Mouse (Mus musculus) layer of hippocampus, adult 2 months (tissue): Measurements from ENCODE around the gene Upb1. TPM values are rescaled to one million over a fixed set of nuclear protein-coding genes. Genes with fewer than 3 reads are reported as not detected.
A peak's percentile ranks its signal among the peaks of the same experiment; 100 is the strongest.
"Not testable (repeated sequence)": the region's sequence is repeated elsewhere in the genome, so short reads cannot be mapped to it uniquely, and the experiment has no call there.

Experiments
- DNase-seq, 2 experiments: peaks; one replicate each; pipeline ENCODE4 v3.0.0; 2022; ENCODE audit warnings: low spot score in 2 of 2
- H3K27ac ChIP-seq: fragments of 200-600 bp; 2 replicates; pipeline ENCODE4 v1.8.1; 2022
- H3K4me3 ChIP-seq: fragments of 200-600 bp; 2 replicates; pipeline ENCODE4 v1.8.1; 2022; ENCODE audit warnings: mild to moderate bottlenecking
- CTCF ChIP-seq: fragments of 200-600 bp; conservative IDR thresholded peaks from 2 replicates; pipeline ENCODE4 v1.8.1; 2022; ENCODE audit warnings: antibody characterized with exemption, mild to moderate bottlenecking, moderate library complexity
- total RNA-seq, 2 experiments: library from RNA; stranded (reverse); gene quantifications; 2 replicates each; pipeline ENCODE4 v1.2.3; 2021

Gene Upb1
- total RNA-seq, 2 experiments from 2014 or later: 0.31 TPM; not detected in 1

GRCm38 (mm10) chr10:75448806-75449420, 48.0 kb downstream of the Upb1 start:
- DNase-seq: no peak
- Histone ChIP-seq H3K27ac (no peak overlapping the region), H3K4me3 (no peak overlapping the region)
- no peak for TF ChIP-seq CTCF

- TF ChIP-seq CTCF: no peak
- Histone ChIP-seq H3K27ac (no peak overlapping the region), H3K4me3 (no peak overlapping the region)
- DNase-seq: no peak
Measured at GRCm38 (mm10) chr10:75450331-75450730, 49.4 kb downstream of the Upb1 start.

- no peak overlapping the region for H3K4me3 ChIP-seq
- DNase-seq: no peak
- TF ChIP-seq CTCF: no peak
- H3K27ac ChIP-seq: peak overlapping the region; percentile 14; the same call in 1 of the 2 replicates
Measured at GRCm38 (mm10) chr10:75451036-75451786, 50.3 kb downstream of the Upb1 start.

- not testable (repeated sequence) for H3K4me3 ChIP-seq, DNase-seq
- peak overlapping the region; percentile 1; the same call in 1 of the 2 replicates for H3K27ac ChIP-seq
Measured at GRCm38 (mm10) chr10:75456061-75456831, 55.3 kb downstream of the Upb1 start.

GRCm38 (mm10) chr10:75457852-75458251, 56.9 kb downstream of the Upb1 start:
- no peak for DNase-seq
- TF ChIP-seq CTCF: no peak
- no peak overlapping the region for H3K4me3 ChIP-seq
- no peak overlapping the region for H3K27ac ChIP-seq

- TF ChIP-seq CTCF: no peak
- DNase-seq: no peak
- Histone ChIP-seq H3K27ac (no peak overlapping the region), H3K4me3 (no peak overlapping the region)
Measured at GRCm38 (mm10) chr10:75458329-75458728, 57.4 kb downstream of the Upb1 start.

GRCm38 (mm10) chr10:75462728-75463127, 61.8 kb downstream of the Upb1 start:
- Histone ChIP-seq H3K27ac (no peak overlapping the region), H3K4me3 (no peak overlapping the region)
- no peak for DNase-seq
- no peak for TF ChIP-seq CTCF

- Histone ChIP-seq H3K4me3 (no peak overlapping the region), H3K27ac (peak overlapping the region; percentile 12; the same call in 1 of the 2 replicates)
- TF ChIP-seq CTCF: no peak
- peak; percentile 24 to 25 for DNase-seq
Measured at GRCm38 (mm10) chr10:75465781-75466550, 65.1 kb downstream of the Upb1 start.

- Histone ChIP-seq H3K27ac (no peak overlapping the region), H3K4me3 (no peak overlapping the region)
- DNase-seq: no peak
- no peak for TF ChIP-seq CTCF
Measured at GRCm38 (mm10) chr10:75473411-75473810, 72.5 kb downstream of the Upb1 start.

- TF ChIP-seq CTCF: no peak
- H3K27ac ChIP-seq: no peak overlapping the region
- DNase-seq: no peak
Measured at GRCm38 (mm10) chr10:75474571-75474970, 73.7 kb downstream of the Upb1 start.

GRCm38 (mm10) chr10:75475139-75475850, 74.4 kb downstream of the Upb1 start:
- not testable (repeated sequence) for DNase-seq, H3K27ac ChIP-seq, H3K4me3 ChIP-seq

More at GRCm38 (mm10) chr10:75474571-75474970, 73.7 kb downstream of the Upb1 start:
- no peak overlapping the region for H3K4me3 ChIP-seq

GRCm38 (mm10) chr10:75477034-75477433, 76.1 kb downstream of the Upb1 start:
- no peak for TF ChIP-seq CTCF
- no peak for DNase-seq
- no peak overlapping the region for H3K27ac ChIP-seq
- no peak overlapping the region for H3K4me3 ChIP-seq
